Mouse (Mus musculus) regulatory T cell (primary cell): ENCODE measurements around the gene Xpc.
"Not testable (repeated sequence)": the region's sequence is repeated elsewhere in the genome, so short reads cannot be mapped to it uniquely, and the experiment has no call there.

Experiments used
- in situ Hi-C: fragments of 300-600 bp; cut with MboI, MseI; formaldehyde crosslinking; loops from one replicate; pipeline ENCODE4 v1.15.1; 2025; ENCODE audit warnings: high pct_unique_total_duplicates

Gene Xpc

GRCm38 (mm10) chr6:91473805-91474440, 41.8 kb downstream of the Xpc start:
- in situ Hi-C loops, result no loop called here

- in situ Hi-C loops, result no loop called here
These were observed 42.6 kb downstream of the Xpc start, which contains the start of the genes Chchd4 and Tmem43 for GRCm38 (mm10) chr6:91472868-91473804. Chchd4 (minus strand) TSS chr6:91473546. Tmem43 (plus strand) TSS chr6:91473703.

GRCm38 (mm10) chr6:91472319-91472718, 43.4 kb downstream of the Xpc start:
- in situ Hi-C loops, result no loop called here

- in situ Hi-C loops, result not testable (repeated sequence)
These were observed 44.3 kb downstream of the Xpc start for GRCm38 (mm10) chr6:91471427-91471826.

- in situ Hi-C loops, result no loop called here
These were observed 45.0 kb downstream of the Xpc start for GRCm38 (mm10) chr6:91470712-91471111.

- in situ Hi-C loops, result no loop called here
These were observed 48.6 kb downstream of the Xpc start for GRCm38 (mm10) chr6:91467106-91467505.

- in situ Hi-C loops, result no loop called here
These were observed 49.9 kb downstream of the Xpc start for GRCm38 (mm10) chr6:91465756-91466155.

GRCm38 (mm10) chr6:91459471-91459870, 56.2 kb downstream of the Xpc start:
- in situ Hi-C loops, result no loop called here

- in situ Hi-C loops, result no loop called here
These were observed 61.1 kb downstream of the Xpc start for GRCm38 (mm10) chr6:91454546-91454945.

- in situ Hi-C loops, result no loop called here
These were observed 63.6 kb downstream of the Xpc start for GRCm38 (mm10) chr6:91452056-91452455.

GRCm38 (mm10) chr6:91449472-91450225, 66.0 kb downstream of the Xpc start:
- in situ Hi-C loops, result no loop called here

GRCm38 (mm10) chr6:91445316-91445715, 70.4 kb downstream of the Xpc start:
- in situ Hi-C loops, result no loop called here

- in situ Hi-C loops, result no loop called here
These were observed 74.5 kb downstream of the Xpc start for GRCm38 (mm10) chr6:91441145-91441662.

GRCm38 (mm10) chr6:91440474-91441144, 75.1 kb downstream of the Xpc start:
- in situ Hi-C loops, result no loop called here
